Mouse (Mus musculus) embryonic facial prominence, embryonic 13.5 days (tissue): ENCODE measurements at regions not wholly inside any gene's neighbourhood (a gene's known extent, or its start where the extent isn't known, plus 50 kb on each side); places are given as distances from the start of the nearest gene placed in this dataset.

Source experiments
- ATAC-seq: fragments of 200-750 bp; cut with Nextera tagmentation; 2 replicates; pipeline ENCODE4 v1.8.0; 2017; ENCODE audit warnings: low read depth; ENCODE audit not compliant: insufficient number of reproducible peaks, insufficient read depth, low FRiP score, low TSS enrichment
- H3K27ac ChIP-seq: fragments of 300-500 bp; sonication (generic); 2 replicates; pipeline ENCODE4 v1.5.1; 2015; ENCODE audit warnings: moderate library complexity, mild to moderate bottlenecking, inconsistent platforms
- H3K27me3 ChIP-seq: fragments of 300-500 bp; sonication (generic); 2 replicates; pipeline ENCODE4 v1.6.1; 2015; ENCODE audit warnings: mild to moderate bottlenecking, inconsistent platforms
- H3K36me3 ChIP-seq: fragments of 300-500 bp; sonication (generic); 2 replicates; pipeline ENCODE4 v1.6.1; 2015; ENCODE audit warnings: mild to moderate bottlenecking, inconsistent platforms
- H3K4me1 ChIP-seq: fragments of 300-500 bp; sonication (generic); 2 replicates; pipeline ENCODE4 v1.6.1; 2015; ENCODE audit warnings: inconsistent platforms
- H3K4me2 ChIP-seq: fragments of 300-500 bp; sonication (generic); 2 replicates; pipeline ENCODE4 v1.6.1; 2015; ENCODE audit warnings: moderate library complexity, mild to moderate bottlenecking, inconsistent platforms
- H3K4me3 ChIP-seq: fragments of 300-500 bp; sonication (generic); 2 replicates; pipeline ENCODE4 v1.5.1; 2015; ENCODE audit warnings: mild to moderate bottlenecking, inconsistent platforms
- H3K9ac ChIP-seq: fragments of 300-500 bp; sonication (generic); 2 replicates; pipeline ENCODE4 v1.6.1; 2015; ENCODE audit warnings: mild to moderate bottlenecking, inconsistent platforms
- H3K9me3 ChIP-seq: fragments of 300-500 bp; sonication (generic); 2 replicates; pipeline ENCODE4 v1.6.1; 2016; ENCODE audit warnings: inconsistent platforms
- WGBS: fragments of 180-500 bp; shearing (Covaris S2); methylation state at CpG from one replicate; pipeline ENCODE4 v1.1.7; 2015; ENCODE audit warnings: mixed read lengths; 5-methylcytosine and 5-hydroxymethylcytosine counted together

GRCm38 (mm10) chr1:144367492-144367891, 118.5 kb upstream of the Rgs1 start:
- no peak overlapping the region for H3K9ac ChIP-seq
- no peak overlapping the region for H3K4me2 ChIP-seq
- H3K36me3 ChIP-seq: no peaks in the 10 kb centered on the region
- no peak overlapping the region for H3K4me3 ChIP-seq
- H3K9me3 ChIP-seq: no peaks in the 10 kb centered on the region
- H3K4me1 ChIP-seq: no peaks in the 10 kb centered on the region
- ATAC-seq: no peak
- H3K27ac ChIP-seq: no peak overlapping the region
- WGBS: 46% methylated on average over 3 of the region's 3 CpGs
- no peaks in the 10 kb centered on the region for H3K27me3 ChIP-seq

GRCm38 (mm10) chr1:144355560-144356310, 106.7 kb upstream of the Rgs1 start:
- WGBS: 88% methylated on average over 4 of the region's 4 CpGs
- ATAC-seq: no peak
- Histone ChIP-seq H3K9ac (no peak overlapping the region), H3K4me1 (no peaks in the 10 kb centered on the region), H3K4me3 (no peak overlapping the region), H3K4me2 (no peak overlapping the region), H3K27ac (no peak overlapping the region), H3K27me3 (no peaks in the 10 kb centered on the region), H3K36me3 (no peaks in the 10 kb centered on the region), H3K9me3 (no peaks in the 10 kb centered on the region)

GRCm38 (mm10) chr1:144355041-144355440, 106.0 kb upstream of the Rgs1 start:
- H3K36me3 ChIP-seq: no peaks in the 10 kb centered on the region
- H3K4me3 ChIP-seq: no peak overlapping the region
- H3K4me2 ChIP-seq: no peak overlapping the region
- no peak for ATAC-seq
- H3K4me1 ChIP-seq: no peaks in the 10 kb centered on the region
- H3K9ac ChIP-seq: no peak overlapping the region
- no peak overlapping the region for H3K27ac ChIP-seq
- WGBS: 90% methylated on average over 3 of the region's 3 CpGs
- H3K9me3 ChIP-seq: no peaks in the 10 kb centered on the region
- no peaks in the 10 kb centered on the region for H3K27me3 ChIP-seq

- no peaks in the 10 kb centered on the region for H3K36me3 ChIP-seq
- no peaks in the 10 kb centered on the region for H3K4me1 ChIP-seq
- H3K4me2 ChIP-seq: no peak overlapping the region
- H3K9ac ChIP-seq: no peak overlapping the region
- no peaks in the 10 kb centered on the region for H3K27me3 ChIP-seq
- no peak overlapping the region for H3K27ac ChIP-seq
- no peak for ATAC-seq
- H3K4me3 ChIP-seq: no peak overlapping the region
- H3K9me3 ChIP-seq: no peaks in the 10 kb centered on the region
Measured at GRCm38 (mm10) chr1:144353320-144353719, 104.3 kb upstream of the Rgs1 start.

GRCm38 (mm10) chr1:144343820-144344219, 94.8 kb upstream of the Rgs1 start:
- no peak for ATAC-seq
- WGBS: 92% methylated on average over 1 of the region's 1 CpGs
- no peaks in the 10 kb centered on the region for H3K27me3 ChIP-seq
- no peak overlapping the region for H3K4me3 ChIP-seq
- H3K27ac ChIP-seq: no peak overlapping the region
- H3K4me2 ChIP-seq: no peak overlapping the region
- H3K4me1 ChIP-seq: no peaks in the 10 kb centered on the region
- H3K36me3 ChIP-seq: no peaks in the 10 kb centered on the region
- H3K9ac ChIP-seq: no peak overlapping the region
- no peaks in the 10 kb centered on the region for H3K9me3 ChIP-seq

- Histone ChIP-seq H3K27ac (no peak overlapping the region), H3K4me3 (no peak overlapping the region), H3K36me3 (no peaks in the 10 kb centered on the region), H3K9ac (no peak overlapping the region), H3K4me1 (no peaks in the 10 kb centered on the region), H3K27me3 (no peaks in the 10 kb centered on the region), H3K4me2 (no peak overlapping the region), H3K9me3 (no peaks in the 10 kb centered on the region)
- WGBS: 62% methylated on average over 5 of the region's 5 CpGs
- no peak for ATAC-seq
Measured at GRCm38 (mm10) chr1:144343299-144343698, 94.3 kb upstream of the Rgs1 start.

GRCm38 (mm10) chr1:144337572-144337971, 88.5 kb upstream of the Rgs1 start:
- no peaks in the 10 kb centered on the region for H3K27me3 ChIP-seq
- 84% methylated on average over 2 of the region's 2 CpGs for WGBS
- no peak for ATAC-seq

GRCm38 (mm10) chr1:144330365-144331050, 81.5 kb upstream of the Rgs1 start:
- H3K9me3 ChIP-seq: no peaks in the 10 kb centered on the region

More at GRCm38 (mm10) chr1:144337572-144337971, 88.5 kb upstream of the Rgs1 start:
- Histone ChIP-seq H3K9me3 (no peaks in the 10 kb centered on the region), H3K4me2 (no peak overlapping the region), H3K4me1 (no peaks in the 10 kb centered on the region), H3K27ac (no peak overlapping the region), H3K9ac (no peak overlapping the region), H3K4me3 (no peak overlapping the region), H3K36me3 (no peaks in the 10 kb centered on the region)

GRCm38 (mm10) chr1:144319406-144319805, 70.4 kb upstream of the Rgs1 start:
- Histone ChIP-seq H3K4me2 (no peak overlapping the region), H3K4me3 (no peak overlapping the region), H3K9ac (no peak overlapping the region), H3K27ac (no peak overlapping the region), H3K4me1 (no peaks in the 10 kb centered on the region), H3K36me3 (no peaks in the 10 kb centered on the region), H3K27me3 (no peaks in the 10 kb centered on the region), H3K9me3 (no peaks in the 10 kb centered on the region)
- ATAC-seq: no peak
- WGBS: 79% methylated on average over 6 of the region's 6 CpGs

More at GRCm38 (mm10) chr1:144330365-144331050, 81.5 kb upstream of the Rgs1 start:
- Histone ChIP-seq H3K36me3 (no peaks in the 10 kb centered on the region), H3K4me3 (no peak overlapping the region), H3K4me2 (no peak overlapping the region), H3K9ac (no peak overlapping the region), H3K27ac (no peak overlapping the region), H3K4me1 (no peaks in the 10 kb centered on the region), H3K27me3 (no peaks in the 10 kb centered on the region)
- ATAC-seq: no peak; the same call in 1 of the 2 replicates
- 72% methylated on average over 8 of the region's 8 CpGs for WGBS

DNA sequence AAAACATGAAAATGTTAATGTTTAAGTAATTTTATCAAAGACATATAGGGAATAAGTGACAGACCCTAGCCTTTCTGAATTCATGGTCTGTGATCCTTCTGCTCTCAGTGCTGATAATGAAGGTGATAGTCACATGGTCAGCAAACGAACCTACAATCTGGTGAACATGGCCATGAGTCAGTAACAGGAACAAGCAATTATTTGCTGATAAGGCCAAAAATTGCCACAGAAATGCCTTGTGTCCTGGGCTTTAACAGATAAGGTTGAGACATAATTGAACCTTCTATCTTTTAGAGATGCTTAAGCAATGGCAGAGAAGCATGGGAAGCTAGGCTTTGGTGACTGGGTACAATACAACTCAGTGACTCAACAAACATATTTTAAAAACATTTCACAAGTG, 69.2 kb upstream of the Rgs1 start:
- ATAC-seq: no peak
- Histone ChIP-seq H3K36me3 (no peaks in the 10 kb centered on the region), H3K4me3 (no peak overlapping the region), H3K27me3 (no peaks in the 10 kb centered on the region), H3K9ac (no peak overlapping the region), H3K4me1 (no peaks in the 10 kb centered on the region), H3K9me3 (no peaks in the 10 kb centered on the region), H3K27ac (no peak overlapping the region), H3K4me2 (no peak overlapping the region)
- 75% methylated on average over 1 of the region's 1 CpGs for whole genome bisulfite sequencing

DNA sequence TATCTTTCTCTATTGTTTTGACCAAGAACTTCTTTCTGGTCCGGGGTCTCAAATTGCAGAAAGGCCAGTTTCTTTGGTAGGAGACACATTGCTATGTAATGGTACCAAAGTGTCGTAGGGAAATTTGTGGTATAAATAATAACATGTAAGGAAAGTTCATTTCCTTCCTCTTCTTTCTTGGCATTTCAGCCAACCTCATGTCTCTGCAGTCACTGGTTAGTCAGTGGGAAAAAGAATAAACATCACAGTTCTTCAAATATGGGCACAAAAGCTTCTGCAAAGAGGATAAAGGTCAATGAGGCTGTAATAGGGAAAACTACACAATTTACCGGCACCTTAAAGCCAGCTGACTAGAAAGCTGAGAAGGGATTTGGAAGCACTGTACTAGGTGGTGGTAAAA, 68.5 kb upstream of the Rgs1 start:
- WGBS: 86% methylated on average over 3 of the region's 3 CpGs
- Histone ChIP-seq H3K36me3 (no peaks in the 10 kb centered on the region), H3K27me3 (no peaks in the 10 kb centered on the region), H3K4me3 (no peak overlapping the region), H3K9me3 (no peaks in the 10 kb centered on the region), H3K4me1 (no peaks in the 10 kb centered on the region), H3K27ac (no peak overlapping the region), H3K9ac (no peak overlapping the region), H3K4me2 (no peak overlapping the region)
- ATAC-seq: no peak

- no peak overlapping the region for H3K4me2 ChIP-seq
- ATAC-seq: no peak
- 89% methylated on average over 2 of the region's 2 CpGs for WGBS
Measured at GRCm38 (mm10) chr1:144316251-144316650, 67.2 kb upstream of the Rgs1 start.

More at GRCm38 (mm10) chr1:144316251-144316650, 67.2 kb upstream of the Rgs1 start:
- no peak overlapping the region for H3K27ac ChIP-seq
- H3K4me3 ChIP-seq: no peak overlapping the region
- H3K9me3 ChIP-seq: no peaks in the 10 kb centered on the region
- no peak overlapping the region for H3K9ac ChIP-seq
- no peaks in the 10 kb centered on the region for H3K27me3 ChIP-seq
- no peaks in the 10 kb centered on the region for H3K36me3 ChIP-seq
- no peaks in the 10 kb centered on the region for H3K4me1 ChIP-seq
